Mouse (Mus musculus) liver, postnatal 0 days (tissue): ENCODE results near the gene Btg4. TPM values are rescaled to one million over a fixed set of nuclear protein-coding genes. Genes with fewer than 3 reads are reported as not detected.

ENCODE experiments used
- ATAC-seq: fragments of 200-750 bp; cut with Nextera tagmentation; 2 replicates; pipeline ENCODE4 v1.8.0; 2017; ENCODE audit warnings: mild to moderate bottlenecking, moderate library complexity
- DNase-seq: peaks from one replicate; pipeline ENCODE4 v3.0.0-alpha.2; 2016
- H3K27ac ChIP-seq: fragments of 300-500 bp; sonication (generic); 2 replicates; pipeline ENCODE4 v1.5.1; 2014; ENCODE audit warnings: antibody characterized with exemption, moderate library complexity, mild to moderate bottlenecking, low read depth
- H3K27me3 ChIP-seq: fragments of 300-500 bp; sonication (generic); 2 replicates; pipeline ENCODE4 v1.6.1; 2014; ENCODE audit warnings: low read length, control low read depth, mixed read lengths; ENCODE audit not compliant: insufficient read depth
- H3K36me3 ChIP-seq: fragments of 300-500 bp; sonication (generic); replicated peaks from 2 replicates; pipeline ENCODE4 v1.6.1; 2014; ENCODE audit warnings: mild to moderate bottlenecking, control low read depth, low read length, moderate library complexity, mixed read lengths; ENCODE audit not compliant: insufficient read depth
- H3K4me1 ChIP-seq: fragments of 300-500 bp; sonication (generic); 2 replicates; pipeline ENCODE4 v1.6.1; 2014; ENCODE audit warnings: antibody characterized with exemption, mild to moderate bottlenecking, control low read depth; ENCODE audit not compliant: insufficient read depth
- H3K4me2 ChIP-seq: fragments of 300-500 bp; sonication (generic); 2 replicates; pipeline ENCODE4 v1.6.1; 2014; ENCODE audit warnings: low read depth, mild to moderate bottlenecking, low read length, moderate library complexity, mixed read lengths
- H3K4me3 ChIP-seq: fragments of 300-500 bp; sonication (generic); 2 replicates; pipeline ENCODE4 v1.5.1; 2014; ENCODE audit warnings: low read depth, low read length
- H3K9ac ChIP-seq: fragments of 300-500 bp; sonication (generic); replicated peaks from 2 replicates; pipeline ENCODE4 v1.6.1; 2014; ENCODE audit warnings: mild to moderate bottlenecking, moderate library complexity
- H3K9me3 ChIP-seq: fragments of 300-500 bp; sonication (generic); 2 replicates; pipeline ENCODE4 v1.6.1; 2016; ENCODE audit warnings: mild to moderate bottlenecking, control low read depth, low read length, mixed read lengths
- CTCF ChIP-seq: sonication (generic); IDR thresholded peaks from 2 replicates; pipeline ENCODE4 v1.5.1; 2016; ENCODE audit warnings: antibody characterized with exemption, low read depth
- EP300 ChIP-seq: IDR thresholded peaks from 2 replicates; pipeline ENCODE4 v1.6.1; 2016; ENCODE audit warnings: antibody characterized with exemption, low read depth, mild to moderate bottlenecking
- WGBS: fragments of 180-500 bp; shearing (Covaris S2); extraction: QIAGEN DNeasy Blood & Tissue Kit; methylation state at CpG from one replicate; pipeline ENCODE4 v1.1.7; 2014; ENCODE audit not compliant: insufficient replicate concordance; 5-methylcytosine and 5-hydroxymethylcytosine counted together
- polyA plus RNA-seq: library from polyadenylated mRNA; unstranded; fragments of >200 nt; fragmentation: Nextera tagmentation; extraction: Ambion mirVana; gene quantifications from 2 replicates; pipeline ENCODE4 v1.2.1, GENCODE M21; 2015

Gene Btg4
- polyA plus RNA-seq, 1 experiment from 2014 or later, result not detected

GRCm38 (mm10) chr9:51026952-51027351, 33.7 kb upstream of the Btg4 start:
- no peak overlapping the region for H3K4me3 ChIP-seq
- no peaks in the 10 kb centered on the region for H3K36me3 ChIP-seq
- H3K27ac ChIP-seq, result no peak overlapping the region
- H3K4me1 ChIP-seq, result no peaks in the 10 kb centered on the region; the same call in 1 of the 2 replicates
- ATAC-seq, result no peak
- DNase-seq, result no peak
- H3K4me2 ChIP-seq, result no peak overlapping the region
- H3K27me3 ChIP-seq, result no peaks in the 10 kb centered on the region
- H3K9ac ChIP-seq, result no peak overlapping the region
- H3K9me3 ChIP-seq, result no peaks in the 10 kb centered on the region
- TF ChIP-seq EP300 (no peak), CTCF (no peak)
- 75% methylated on average over 1 of the region's 1 CpGs for WGBS

GRCm38 (mm10) chr9:51030147-51030546, 30.6 kb upstream of the Btg4 start:
- no peak for ATAC-seq
- Histone ChIP-seq H3K9ac (no peak overlapping the region), H3K9me3 (no peaks in the 10 kb centered on the region), H3K27me3 (no peaks in the 10 kb centered on the region), H3K4me2 (no peak overlapping the region), H3K4me1 (no peaks in the 10 kb centered on the region; the same call in 1 of the 2 replicates), H3K36me3 (no peaks in the 10 kb centered on the region), H3K27ac (no peak overlapping the region), H3K4me3 (no peak overlapping the region)
- no peak for DNase-seq
- 15% methylated on average over 1 of the region's 1 CpGs for WGBS
- TF ChIP-seq CTCF, result no peak
- no peak for TF ChIP-seq EP300

- DNase-seq, result no peak
- Histone ChIP-seq H3K9me3 (no peaks in the 10 kb centered on the region), H3K4me2 (no peak overlapping the region), H3K9ac (no peak overlapping the region), H3K27ac (no peak overlapping the region), H3K4me3 (no peak overlapping the region), H3K36me3 (no peaks in the 10 kb centered on the region), H3K27me3 (no peaks in the 10 kb centered on the region), H3K4me1 (no peaks in the 10 kb centered on the region; the same call in 1 of the 2 replicates)
- 55% methylated on average over 6 of the region's 6 CpGs for WGBS
- ATAC-seq, result no peak
- TF ChIP-seq EP300 (no peak), CTCF (no peak)
These were observed 29.1 kb upstream of the Btg4 start for GRCm38 (mm10) chr9:51031603-51032002.

GRCm38 (mm10) chr9:51032291-51032690, 28.4 kb upstream of the Btg4 start:
- Histone ChIP-seq H3K4me1 (no peaks in the 10 kb centered on the region; the same call in 1 of the 2 replicates), H3K27ac (no peak overlapping the region), H3K9me3 (no peaks in the 10 kb centered on the region), H3K4me2 (no peak overlapping the region), H3K36me3 (no peaks in the 10 kb centered on the region), H3K27me3 (no peaks in the 10 kb centered on the region), H3K4me3 (no peak overlapping the region), H3K9ac (no peak overlapping the region)
- DNase-seq (no peak), ATAC-seq (no peak)
- WGBS, result 52% methylated on average over 8 of the region's 8 CpGs
- TF ChIP-seq CTCF (no peak), EP300 (no peak)

GRCm38 (mm10) chr9:51032785-51033529, 27.7 kb upstream of the Btg4 start:
- 62% methylated on average over 3 of the region's 3 CpGs for WGBS
- Histone ChIP-seq H3K9ac (no peak overlapping the region), H3K36me3 (no peaks in the 10 kb centered on the region), H3K4me3 (no peak overlapping the region), H3K9me3 (no peaks in the 10 kb centered on the region), H3K27me3 (no peaks in the 10 kb centered on the region), H3K4me2 (no peak overlapping the region), H3K4me1 (no peaks in the 10 kb centered on the region; the same call in 1 of the 2 replicates), H3K27ac (no peak overlapping the region)
- TF ChIP-seq CTCF (no peak), EP300 (no peak)
- DNase-seq, result no peak
- ATAC-seq, result no peak

- no peaks in the 10 kb centered on the region for H3K36me3 ChIP-seq
- no peak for TF ChIP-seq CTCF
- TF ChIP-seq EP300, result no peak
- H3K4me2 ChIP-seq, result no peak overlapping the region
- H3K27ac ChIP-seq, result no peak overlapping the region
- WGBS, result 78% methylated on average over 7 of the region's 7 CpGs
- no peaks in the 10 kb centered on the region for H3K27me3 ChIP-seq
- no peaks in the 10 kb centered on the region for H3K9me3 ChIP-seq
- H3K4me3 ChIP-seq, result no peak overlapping the region
- DNase-seq (no peak), ATAC-seq (no peak)
- no peaks in the 10 kb centered on the region for H3K4me1 ChIP-seq
- no peak overlapping the region for H3K9ac ChIP-seq
These were observed 19.2 kb upstream of the Btg4 start for GRCm38 (mm10) chr9:51041491-51041980.
